Mouse (Mus musculus): ENCODE data around the gene Hnf4a. TPM values are rescaled to one million over a fixed set of nuclear protein-coding genes. Genes with fewer than 3 reads are reported as not detected.
"Not testable (repeated sequence)": the region's sequence is repeated elsewhere in the genome, so short reads cannot be mapped to it uniquely, and the experiment has no call there.

Hnf4a gene
- not detected in 2 replicates for polyA plus RNA-seq (2016; fragmentation: Nextera tagmentation; extraction: Ambion mirVana)

GRCm38 (mm10) chr2:163506300-163507004 lies at the start of gene Hnf4a:
Hnf4a (plus strand) TSS chr2:163506808.
- H3K27ac ChIP-seq: no peak within 1 kb of the TSS
- no peaks in the 10 kb centered on the region for H3K4me1 ChIP-seq
- H3K9ac ChIP-seq: no peak within 1 kb of the TSS
- WGBS: 85% methylated on average over 10 of the region's 10 CpGs
- no peak within 1 kb of the TSS for H3K4me2 ChIP-seq
- no peaks in the 10 kb centered on the region for H3K36me3 ChIP-seq (replicated peaks)
- no peaks in the 10 kb centered on the region for H3K9me3 ChIP-seq
- no peaks in the 10 kb centered on the region for H3K27me3 ChIP-seq
- no peak for ATAC-seq (ENCODE audit: low FRiP score)
- no peak within 1 kb of the TSS for H3K4me3 ChIP-seq (replicated peaks)

- H3K9me3 ChIP-seq: no peaks in the 10 kb centered on the region
- peaks cover 12% of the 10 kb centered on the region for H3K27me3 ChIP-seq
- H3K4me1 ChIP-seq: peaks cover 6% of the 10 kb centered on the region; the same call in 1 of the 2 replicates
- no peak overlapping the region for H3K9ac ChIP-seq
- H3K27ac ChIP-seq: no peak overlapping the region
- no peak for ATAC-seq (ENCODE audit: low FRiP score)
- H3K36me3 ChIP-seq (replicated peaks): peaks cover 10% of the 10 kb centered on the region; the same call in 1 of the 2 replicates
- 64% methylated on average over 27 of the region's 27 CpGs for WGBS
- H3K4me3 ChIP-seq (replicated peaks): no peak overlapping the region
- peak overlapping the region; percentile 24; the same call in 1 of the 2 replicates for H3K4me2 ChIP-seq
These were observed 47.9 kb upstream of the Hnf4a start for GRCm38 (mm10) chr2:163458539-163459265.

- WGBS: 42% methylated on average over 10 of the region's 10 CpGs
These were observed 47.2 kb upstream of the Hnf4a start for GRCm38 (mm10) chr2:163459380-163459779.

GRCm38 (mm10) chr2:163460622-163461021 lies 46.0 kb upstream of the Hnf4a start:
- WGBS: 92% methylated on average over 8 of the region's 8 CpGs
- Histone ChIP-seq H3K27me3 (peaks cover 12% of the 10 kb centered on the region), H3K4me2 (no peak overlapping the region), H3K9ac (no peak overlapping the region), H3K36me3 (replicated peaks) (no peaks in the 10 kb centered on the region), H3K27ac (no peak overlapping the region), H3K9me3 (no peaks in the 10 kb centered on the region), H3K4me3 (replicated peaks) (no peak overlapping the region), H3K4me1 (peaks cover 6% of the 10 kb centered on the region; the same call in 1 of the 2 replicates)
- ATAC-seq (ENCODE audit: low FRiP score): no peak

More at GRCm38 (mm10) chr2:163459380-163459779, 47.2 kb upstream of the Hnf4a start:
- Histone ChIP-seq H3K4me3 (replicated peaks) (no peak overlapping the region), H3K27ac (no peak overlapping the region), H3K36me3 (replicated peaks) (peaks cover 3% of the 10 kb centered on the region; the same call in 1 of the 2 replicates), H3K4me2 (peak overlapping the region; percentile 24; the same call in 1 of the 2 replicates), H3K27me3 (peaks cover 12% of the 10 kb centered on the region), H3K9me3 (no peaks in the 10 kb centered on the region), H3K4me1 (peaks cover 6% of the 10 kb centered on the region; the same call in 1 of the 2 replicates), H3K9ac (no peak overlapping the region; the same call in 1 of the 2 replicates)
- ATAC-seq (ENCODE audit: low FRiP score): no peak

- peaks cover 12% of the 10 kb centered on the region for H3K27me3 ChIP-seq
- H3K4me1 ChIP-seq; H3K27ac ChIP-seq; H3K4me2 ChIP-seq; H3K36me3 ChIP-seq (replicated peaks); H3K4me3 ChIP-seq (replicated peaks); H3K9me3 ChIP-seq; H3K9ac ChIP-seq; ATAC-seq (ENCODE audit: low FRiP score): not testable (repeated sequence)
- WGBS: 93% methylated on average over 9 of the region's 9 CpGs
These were observed 45.3 kb upstream of the Hnf4a start for GRCm38 (mm10) chr2:163461307-163461706.

- H3K4me2 ChIP-seq: no peak overlapping the region
- H3K4me1 ChIP-seq: peaks cover 6% of the 10 kb centered on the region; the same call in 1 of the 2 replicates
- peaks cover 12% of the 10 kb centered on the region for H3K27me3 ChIP-seq
- ATAC-seq (ENCODE audit: low FRiP score): no peak
- no peak overlapping the region for H3K4me3 ChIP-seq (replicated peaks)
- H3K9me3 ChIP-seq: no peaks in the 10 kb centered on the region
- WGBS: 87% methylated on average over 5 of the region's 5 CpGs
- H3K27ac ChIP-seq: no peak overlapping the region
- no peak overlapping the region for H3K9ac ChIP-seq
- H3K36me3 ChIP-seq (replicated peaks): 0 out of 2 replicates have a peak, but pooled peaks cover 9% of the 10 kb centered on the region
These were observed 44.2 kb upstream of the Hnf4a start for GRCm38 (mm10) chr2:163462386-163462785.

GRCm38 (mm10) chr2:163462801-163463200 lies 43.8 kb upstream of the Hnf4a start:
- no peak for ATAC-seq (ENCODE audit: low FRiP score)
- H3K4me2 ChIP-seq: no peak overlapping the region

GRCm38 (mm10) chr2:163463251-163463769 lies 43.3 kb upstream of the Hnf4a start:
- Histone ChIP-seq H3K27ac (no peak overlapping the region), H3K36me3 (replicated peaks) (peaks cover 16% of the 10 kb centered on the region), H3K9me3 (no peaks in the 10 kb centered on the region), H3K4me2 (no peak overlapping the region), H3K27me3 (peaks cover 9% of the 10 kb centered on the region), H3K4me3 (replicated peaks) (no peak overlapping the region), H3K4me1 (peaks cover 6% of the 10 kb centered on the region; the same call in 1 of the 2 replicates), H3K9ac (no peak overlapping the region)
- 70% methylated on average over 10 of the region's 10 CpGs for whole genome bisulfite sequencing
- ATAC-seq (ENCODE audit: low FRiP score): no peak

More at GRCm38 (mm10) chr2:163462801-163463200, 43.8 kb upstream of the Hnf4a start:
- Histone ChIP-seq H3K27me3 (peaks cover 12% of the 10 kb centered on the region), H3K36me3 (replicated peaks) (0 out of 2 replicates have a peak, but pooled peaks cover 12% of the 10 kb centered on the region), H3K27ac (no peak overlapping the region), H3K4me3 (replicated peaks) (no peak overlapping the region), H3K9me3 (no peaks in the 10 kb centered on the region), H3K9ac (no peak overlapping the region), H3K4me1 (peaks cover 6% of the 10 kb centered on the region; the same call in 1 of the 2 replicates)
- WGBS: 80% methylated on average over 11 of the region's 11 CpGs

GRCm38 (mm10) chr2:163463998-163464397 lies 42.6 kb upstream of the Hnf4a start:
- Histone ChIP-seq H3K4me1 (peaks cover 2% of the 10 kb centered on the region; the same call in 1 of the 2 replicates), H3K36me3 (replicated peaks) (peaks cover 23% of the 10 kb centered on the region), H3K9me3 (no peaks in the 10 kb centered on the region), H3K9ac (no peak overlapping the region), H3K4me2 (no peak overlapping the region), H3K27ac (no peak overlapping the region), H3K4me3 (replicated peaks) (no peak overlapping the region), H3K27me3 (0 out of 2 replicates have a peak, but pooled peaks cover 4% of the 10 kb centered on the region)
- ATAC-seq (ENCODE audit: low FRiP score): no peak
- 79% methylated on average over 4 of the region's 4 CpGs for WGBS

- Histone ChIP-seq H3K36me3 (replicated peaks) (peaks cover 28% of the 10 kb centered on the region), H3K4me1 (no peaks in the 10 kb centered on the region; the same call in 1 of the 2 replicates), H3K9ac (no peak overlapping the region), H3K27ac (no peak overlapping the region), H3K4me2 (no peak overlapping the region), H3K27me3 (no peaks in the 10 kb centered on the region), H3K4me3 (replicated peaks) (no peak overlapping the region), H3K9me3 (no peaks in the 10 kb centered on the region)
- 84% methylated on average over 6 of the region's 6 CpGs for WGBS
- ATAC-seq (ENCODE audit: low FRiP score): no peak
These were observed 42.0 kb upstream of the Hnf4a start for GRCm38 (mm10) chr2:163464562-163464961.

GRCm38 (mm10) chr2:163466771-163467170 lies 39.8 kb upstream of the Hnf4a start:
- peaks cover 9% of the 10 kb centered on the region for H3K4me1 ChIP-seq
- H3K4me2 ChIP-seq: no peak overlapping the region
- H3K27me3 ChIP-seq: no peaks in the 10 kb centered on the region
- H3K27ac ChIP-seq: no peak overlapping the region
- H3K9me3 ChIP-seq: no peaks in the 10 kb centered on the region
- no peak for ATAC-seq (ENCODE audit: low FRiP score)
- WGBS: 87% methylated on average over 8 of the region's 8 CpGs
- no peak overlapping the region for H3K9ac ChIP-seq
- H3K4me3 ChIP-seq (replicated peaks): no peak overlapping the region
- peaks cover 32% of the 10 kb centered on the region for H3K36me3 ChIP-seq (replicated peaks)

- peaks cover 12% of the 10 kb centered on the region for H3K4me1 ChIP-seq
- H3K9me3 ChIP-seq: no peaks in the 10 kb centered on the region
- no peak overlapping the region for H3K4me2 ChIP-seq
- no peak overlapping the region for H3K9ac ChIP-seq
- no peaks in the 10 kb centered on the region for H3K27me3 ChIP-seq
- no peak for ATAC-seq (ENCODE audit: low FRiP score)
- peaks cover 32% of the 10 kb centered on the region for H3K36me3 ChIP-seq (replicated peaks)
- WGBS: 92% methylated on average over 6 of the region's 6 CpGs
- H3K4me3 ChIP-seq (replicated peaks): no peak overlapping the region
- no peak overlapping the region for H3K27ac ChIP-seq
These were observed 39.0 kb upstream of the Hnf4a start for GRCm38 (mm10) chr2:163467585-163467984.
